Mouse (Mus musculus) adrenal gland, adult 2 months (tissue): Measurements from ENCODE around the gene Banp. TPM values are rescaled to one million over a fixed set of nuclear protein-coding genes. Genes with fewer than 3 reads are reported as not detected.
A peak's percentile ranks its signal among the peaks of the same experiment; 100 is the strongest.

Experiments used
- DNase-seq: peaks from one replicate; pipeline ENCODE4 v3.0.0; 2021
- polyA plus RNA-seq: library from polyadenylated mRNA; depleted of rRNA; stranded (reverse); fragments of >200 nt; gene quantifications from 2 replicates; pipeline ENCODE4 v1.2.3, GENCODE M21; 2012
- total RNA-seq, 2 experiments: library from RNA; stranded (reverse); gene quantifications; 2 replicates each; pipeline ENCODE4 v1.2.3; 2021

The Banp gene
- total and polyA plus RNA-seq, 3 experiments: 16.3 to 72.6 (median 52.3) TPM

DNA sequence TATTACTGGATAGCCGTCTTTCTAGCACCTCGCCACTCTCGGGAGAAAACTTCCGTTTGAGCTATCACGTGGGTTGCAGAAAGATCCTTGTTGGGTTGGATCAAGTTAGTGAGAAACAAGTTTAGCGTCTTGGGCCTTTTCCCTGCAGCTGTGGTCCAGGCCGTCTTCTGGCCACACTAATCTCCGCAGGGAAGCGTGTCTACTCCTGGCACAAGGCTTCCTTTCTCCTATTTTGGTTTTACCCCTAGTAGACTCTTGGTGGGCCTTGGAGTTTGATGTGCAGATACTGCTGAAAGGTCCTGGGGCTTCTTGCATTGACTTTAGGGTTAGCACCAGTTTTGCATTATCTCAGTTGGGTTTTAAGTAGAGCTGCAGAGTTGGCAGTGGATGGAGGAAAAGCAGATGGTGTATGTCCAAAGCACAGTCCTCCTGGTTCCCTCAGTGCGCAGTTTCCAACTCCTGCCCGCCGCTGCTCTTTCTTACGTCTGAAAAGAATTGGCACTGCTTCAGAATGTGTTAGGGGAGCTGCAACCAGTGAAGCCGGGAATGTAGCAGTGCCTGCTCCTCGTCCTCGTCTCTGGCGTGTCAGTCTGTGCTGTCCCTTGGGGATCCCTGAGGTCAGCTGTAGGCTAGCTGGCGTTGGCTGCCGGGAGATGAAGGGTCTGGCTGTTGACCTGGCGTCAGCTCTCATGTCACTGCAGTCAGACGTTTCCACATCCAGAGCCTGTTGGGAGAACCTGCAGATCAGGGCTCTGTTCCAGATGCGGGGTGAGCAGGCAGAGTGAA lies 68.7 kb downstream of the Banp start:
- no peak for DNase-seq

DNA sequence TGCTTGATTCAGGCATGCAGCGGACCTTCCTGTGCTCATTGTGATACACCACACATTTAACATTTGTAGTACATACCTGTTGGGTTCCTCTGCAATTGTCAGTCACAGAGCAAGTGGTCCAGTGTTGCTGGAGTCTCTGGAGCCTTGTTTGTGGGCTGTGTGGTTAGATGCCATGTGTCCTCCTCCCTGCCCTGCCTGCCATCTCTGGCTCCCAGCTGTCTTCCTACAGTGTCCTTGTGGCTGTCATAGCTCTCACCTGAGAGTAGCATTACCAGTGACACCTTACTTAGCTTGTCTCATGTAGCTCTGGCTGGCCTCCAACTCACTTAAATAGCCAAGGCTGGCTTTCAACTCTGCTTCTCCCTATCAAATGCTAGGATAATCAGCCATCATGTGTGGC lies 69.6 kb downstream of the Banp start:
- no peak for DNase-seq

- no peak for DNase-seq
Observed at GRCm38 (mm10) chr8:122020050-122020771, 70.7 kb downstream of the Banp start.

- no peak for DNase-seq
Observed at GRCm38 (mm10) chr8:122021725-122022124, 72.2 kb downstream of the Banp start.

DNA sequence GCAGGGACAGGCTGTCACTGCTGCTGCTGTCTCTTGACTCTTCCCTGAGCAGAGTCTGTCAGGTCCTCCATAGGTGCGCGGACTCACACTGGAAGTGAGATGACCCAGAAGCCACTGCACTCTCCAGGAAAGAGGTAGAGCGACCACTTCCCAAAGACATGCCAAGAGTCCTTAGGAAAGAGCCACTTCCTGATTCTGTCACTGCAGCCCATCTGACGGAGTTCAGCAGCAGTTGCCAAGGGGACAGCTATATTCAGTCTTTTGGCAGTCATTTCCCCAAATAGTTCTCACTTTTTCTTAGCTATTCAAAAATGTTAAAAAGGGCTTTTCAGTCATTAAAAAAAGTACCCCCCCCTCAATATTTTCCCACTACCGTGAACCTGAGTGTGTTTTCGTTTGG lies 72.7 kb downstream of the Banp start:
- no peak for DNase-seq

- no peak for DNase-seq
Observed at GRCm38 (mm10) chr8:122022705-122023104, 73.2 kb downstream of the Banp start.

GRCm38 (mm10) chr8:122025546-122025945 lies 76.0 kb downstream of the Banp start:
- no peak for DNase-seq

- no peak for DNase-seq
Observed at GRCm38 (mm10) chr8:122028116-122028515, 78.6 kb downstream of the Banp start.

DNA sequence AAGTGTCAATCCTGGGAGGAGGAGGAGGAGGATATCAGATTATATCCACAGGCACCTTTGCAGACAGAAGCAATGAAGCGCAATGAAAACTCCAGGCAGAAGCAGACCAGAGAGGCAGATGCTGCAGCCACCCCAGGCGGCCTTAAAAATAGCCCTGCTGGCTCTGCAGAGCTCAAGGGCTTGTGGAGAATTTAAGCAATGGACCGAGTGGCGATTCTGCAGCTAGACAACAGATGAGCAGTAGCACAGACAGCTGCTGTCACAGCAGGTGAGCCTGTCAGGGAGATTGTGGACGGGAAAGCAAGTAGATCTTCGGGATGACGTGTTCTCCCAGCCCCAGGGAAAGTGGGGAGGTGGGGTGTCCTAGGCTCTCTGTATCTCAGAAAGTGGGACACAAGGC lies 81.4 kb downstream of the Banp start:
- DNase-seq: no peak

GRCm38 (mm10) chr8:122032741-122033140 lies 83.2 kb downstream of the Banp start:
- peak; percentile 80 for DNase-seq

DNA sequence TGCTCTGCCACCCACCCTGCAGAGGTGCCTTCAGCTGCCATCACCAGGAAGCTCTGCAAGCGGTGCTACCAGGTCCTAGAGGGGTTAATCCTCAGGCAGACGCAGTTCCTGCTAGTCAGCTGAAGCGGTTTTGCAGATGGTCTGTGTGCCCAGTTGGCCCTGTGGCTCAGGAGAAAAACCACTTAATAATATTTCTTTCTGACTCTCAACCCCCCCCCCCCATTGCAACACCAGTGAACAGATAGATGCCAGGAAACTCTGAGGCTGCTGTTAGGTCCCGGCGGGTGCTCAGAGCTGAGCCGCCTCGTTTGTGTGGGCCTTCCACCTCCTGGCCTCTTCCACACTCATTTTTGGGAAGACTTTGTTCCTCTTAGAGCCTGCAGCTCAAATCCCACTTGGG lies 86.0 kb downstream of the Banp start:
- no peak for DNase-seq

GRCm38 (mm10) chr8:122036325-122036724 lies 86.8 kb downstream of the Banp start:
- DNase-seq: no peak

DNA sequence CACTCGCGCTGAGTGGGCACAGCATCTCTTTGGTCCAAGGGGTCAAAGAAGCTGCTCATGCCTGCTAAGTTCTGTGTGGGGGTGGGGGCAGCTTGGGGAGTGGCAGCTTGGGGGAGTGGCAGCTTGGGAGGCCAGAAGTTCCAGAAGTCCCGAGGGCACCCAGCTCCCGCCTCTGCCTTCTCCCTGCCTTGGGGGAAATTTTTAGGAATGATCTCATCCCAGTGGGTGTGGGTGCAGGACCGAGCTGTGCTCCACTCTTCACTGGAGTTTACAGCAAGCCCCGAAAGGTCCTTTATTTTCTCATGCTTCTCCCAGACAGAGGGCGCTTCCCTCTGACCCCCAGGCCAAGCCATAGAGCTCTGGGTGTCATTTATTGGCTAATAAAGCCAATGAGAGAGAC lies 87.7 kb downstream of the Banp start:
- no peak for DNase-seq

DNA sequence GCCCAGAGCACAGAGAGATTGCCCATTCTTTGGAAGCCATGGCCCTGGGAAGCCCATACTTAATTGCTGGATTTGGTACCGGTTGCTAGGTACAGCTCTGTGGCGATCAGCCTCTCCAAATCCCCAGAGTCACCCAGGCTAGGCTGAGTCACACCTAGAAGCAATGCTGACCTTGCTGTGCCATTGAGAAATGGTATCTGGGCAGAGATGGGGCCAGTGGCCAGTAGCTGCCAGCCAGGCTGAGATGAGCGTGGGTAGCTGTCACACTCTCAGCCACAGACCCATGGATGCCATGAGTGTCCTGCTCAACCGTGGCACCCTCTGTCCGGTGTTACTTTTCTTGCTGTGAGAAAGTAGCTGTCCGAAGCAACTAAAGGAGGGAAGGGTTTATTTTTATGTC lies 88.5 kb downstream of the Banp start:
- DNase-seq: peak; percentile 83

- DNase-seq: no peak
Observed at GRCm38 (mm10) chr8:122039452-122039851, 89.9 kb downstream of the Banp start.

DNA sequence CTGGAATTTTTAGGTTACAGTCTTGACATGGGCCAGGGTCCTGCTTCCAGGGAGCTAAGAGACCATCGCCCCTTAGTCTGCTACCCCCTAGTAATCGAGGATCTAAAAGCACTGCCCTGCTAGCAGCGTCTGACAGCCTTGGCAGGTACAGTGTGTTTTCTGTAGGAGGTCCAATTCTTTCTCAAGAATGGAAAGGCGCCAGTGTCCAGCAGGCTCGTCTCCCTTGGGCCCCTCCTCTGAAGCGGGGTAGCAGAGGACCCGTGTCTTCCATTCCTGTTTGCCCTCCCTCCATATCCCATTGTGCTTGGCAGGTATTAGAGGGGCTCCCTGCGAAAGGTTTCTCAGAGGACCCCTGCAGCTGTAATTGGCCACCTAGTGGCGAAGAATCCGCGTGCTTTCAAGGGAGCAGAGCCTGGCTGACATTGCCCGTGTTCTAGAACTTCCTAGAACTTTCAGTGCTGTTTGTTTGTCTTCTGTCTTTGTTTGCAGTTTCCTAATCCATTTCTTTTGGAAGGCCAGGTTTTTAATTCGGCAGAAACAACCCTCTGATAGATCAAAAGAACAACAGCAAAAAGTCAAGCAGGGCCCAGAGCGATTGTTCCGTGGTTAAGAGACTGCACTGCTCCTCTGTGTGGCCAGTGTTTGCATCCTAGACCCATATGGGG lies 97.8 kb downstream of the Banp start:
- DNase-seq: peak; percentile 33

DNA sequence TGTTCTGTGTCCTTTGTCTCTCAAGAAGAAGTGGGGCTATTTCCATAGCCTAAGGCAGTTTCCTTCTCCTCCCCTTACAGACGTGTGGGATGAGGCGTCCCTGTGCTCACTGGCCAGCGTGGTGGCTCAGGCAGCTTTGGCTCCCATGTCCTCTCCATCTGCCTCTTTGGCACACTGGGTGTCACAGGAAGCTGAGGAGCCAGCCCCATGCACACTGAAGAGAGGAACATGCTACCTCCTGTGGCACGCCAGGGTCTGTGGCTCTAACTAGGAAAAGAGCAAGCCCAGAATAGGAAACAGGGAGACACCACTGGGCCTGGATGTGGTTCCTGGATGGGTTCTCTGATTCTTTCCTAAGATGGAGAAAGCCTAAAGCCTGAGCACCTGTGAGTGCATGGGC lies 99.7 kb downstream of the Banp start:
- DNase-seq: no peak

GRCm38 (mm10) chr8:122049923-122050322 lies 100.4 kb downstream of the Banp start:
- no peak for DNase-seq

DNA sequence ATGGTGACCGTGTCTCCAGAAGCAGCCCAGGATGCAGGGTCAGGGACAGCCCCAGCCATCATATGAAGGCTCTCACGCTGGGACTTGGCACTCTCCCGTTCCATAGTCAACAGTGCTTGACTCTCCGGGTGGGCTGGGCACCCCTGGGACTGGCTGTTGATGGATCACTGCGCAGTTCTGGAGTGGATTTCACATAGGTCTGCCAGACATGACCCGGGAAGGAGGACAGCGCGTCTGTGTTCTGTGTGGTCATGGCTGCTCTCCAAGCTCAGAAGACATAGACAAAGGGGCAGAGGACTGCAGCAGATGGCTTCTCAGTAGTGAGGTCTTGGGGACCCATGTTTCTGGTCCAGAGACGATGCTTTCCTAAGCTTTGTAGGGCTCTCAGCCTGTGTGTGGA lies 101.1 kb downstream of the Banp start:
- no peak for DNase-seq

DNA sequence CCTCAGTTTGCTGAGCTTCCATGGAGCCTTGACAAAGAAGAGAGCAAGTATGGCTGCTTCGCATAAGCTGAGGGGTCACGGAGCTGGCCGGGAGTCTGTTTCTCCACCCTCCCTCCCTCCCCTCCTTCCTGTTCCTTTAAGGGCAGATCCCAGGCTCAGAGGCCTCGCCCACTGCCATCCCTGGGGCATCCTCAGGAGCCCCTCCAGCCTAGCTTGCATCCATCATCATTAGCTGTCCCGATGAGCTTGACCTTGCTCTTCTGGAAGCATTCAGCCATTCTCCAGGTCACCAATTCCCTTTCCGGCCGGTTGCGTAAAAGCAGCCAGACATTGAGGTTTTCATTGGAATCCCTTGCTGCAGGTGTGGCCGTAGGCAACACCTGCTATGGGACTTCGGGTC lies 105.8 kb downstream of the Banp start:
- no peak for DNase-seq

GRCm38 (mm10) chr8:122056113-122056512 lies 106.6 kb downstream of the Banp start:
- DNase-seq: no peak

DNA sequence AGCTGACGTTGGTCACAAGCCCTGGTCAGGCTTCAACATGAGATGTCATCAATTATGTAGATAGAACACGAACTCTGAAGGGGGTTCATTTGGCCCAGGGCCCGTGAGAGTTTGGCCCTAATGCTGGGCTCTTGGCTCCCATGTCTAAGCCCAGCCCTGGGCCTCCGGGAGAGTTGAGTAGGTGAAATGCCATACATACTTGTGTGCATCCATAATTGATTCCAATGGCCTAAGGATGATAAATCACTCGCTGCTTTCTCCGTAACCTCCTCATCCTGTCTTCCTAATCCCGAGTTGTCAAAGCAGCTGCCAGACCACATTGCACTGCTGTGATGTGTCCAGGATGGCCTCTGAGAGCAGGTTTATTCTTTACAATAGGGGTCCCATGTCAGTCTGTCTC lies 107.3 kb downstream of the Banp start:
- no peak for DNase-seq

GRCm38 (mm10) chr8:122058510-122058909 lies 109.0 kb downstream of the Banp start:
- DNase-seq: no peak
